Mouse (Mus musculus) bone marrow macrophage, adult 2 months (primary cell): ENCODE data around the gene Gse1. TPM values are rescaled to one million over a fixed set of nuclear protein-coding genes. Genes with fewer than 3 reads are reported as not detected.

Experiments used
- H3K27ac ChIP-seq: 2 replicates; pipeline ENCODE4 v1.5.1; 2012; ENCODE audit warnings: low read depth, low read length; ENCODE audit not compliant: insufficient read depth
- H3K4me1 ChIP-seq: 2 replicates; pipeline ENCODE4 v1.6.1; 2012; ENCODE audit warnings: low read length; ENCODE audit not compliant: control insufficient read depth, insufficient read depth
- H3K4me3 ChIP-seq: 2 replicates; pipeline ENCODE4 v1.5.1; 2012; ENCODE audit warnings: mild to moderate bottlenecking, low read length, moderate library complexity; ENCODE audit not compliant: insufficient read depth
- CTCF ChIP-seq: IDR thresholded peaks from 2 replicates; pipeline ENCODE4 v1.5.1; 2012; ENCODE audit warnings: low read depth, mild to moderate bottlenecking, low read length, moderate library complexity
- POLR2A ChIP-seq: IDR thresholded peaks from 2 replicates; pipeline ENCODE4 v1.6.1; 2012; ENCODE audit warnings: mild to moderate bottlenecking, low read depth, low read length, borderline replicate concordance
- polyA plus RNA-seq: library from polyadenylated mRNA; stranded (reverse); fragments of >200 nt; gene quantifications from 2 replicates; pipeline ENCODE4 v1.2.4, GENCODE M21; 2012; ENCODE audit not compliant: missing spikeins, insufficient read depth, insufficient read length

Gse1 gene
- polyA plus RNA-seq, 1 experiment, result 15.1 TPM

DNA sequence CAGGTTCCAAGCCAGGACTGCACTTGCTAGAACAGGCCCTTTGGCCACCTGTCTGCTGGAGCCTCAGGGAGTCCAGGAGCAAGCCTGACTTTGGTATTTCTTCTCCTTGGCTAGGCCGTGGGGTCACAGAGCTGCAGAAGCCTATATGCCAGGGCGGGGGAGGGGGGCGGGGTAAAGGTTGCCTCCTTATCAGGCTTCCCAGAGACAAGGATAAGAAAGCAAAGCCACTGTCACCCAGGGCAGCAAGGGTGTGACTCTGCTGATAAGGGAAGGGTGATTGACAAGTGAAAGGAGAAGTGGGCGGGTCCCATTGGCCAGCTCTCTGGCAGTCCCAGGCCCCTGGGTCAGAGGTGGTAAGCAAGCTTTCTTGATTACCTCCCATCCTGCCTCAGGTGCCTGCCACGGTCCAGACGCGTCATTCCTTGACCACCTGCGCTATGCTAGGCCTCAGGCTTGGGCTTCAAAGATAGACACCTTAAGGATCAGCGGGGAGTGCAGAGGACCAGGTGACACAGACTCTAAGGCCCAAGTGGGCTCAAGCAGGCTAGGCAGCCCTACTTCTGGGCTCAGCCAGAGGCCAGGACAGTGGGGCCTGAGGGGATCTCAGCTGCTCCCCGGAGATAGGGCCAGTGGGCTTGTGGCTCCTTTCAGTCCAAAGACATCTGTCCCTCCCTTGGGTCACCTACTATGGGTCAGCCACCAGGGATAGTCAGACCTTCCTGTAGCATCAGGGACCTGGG lies 247.4 kb downstream of the Gse1 start:
- H3K4me1 ChIP-seq, result peaks cover 17% of the 10 kb centered on the region
- H3K27ac ChIP-seq, result no peak overlapping the region
- H3K4me3 ChIP-seq, result no peak overlapping the region
- TF ChIP-seq POLR2A (no peak), CTCF (no peak)

DNA sequence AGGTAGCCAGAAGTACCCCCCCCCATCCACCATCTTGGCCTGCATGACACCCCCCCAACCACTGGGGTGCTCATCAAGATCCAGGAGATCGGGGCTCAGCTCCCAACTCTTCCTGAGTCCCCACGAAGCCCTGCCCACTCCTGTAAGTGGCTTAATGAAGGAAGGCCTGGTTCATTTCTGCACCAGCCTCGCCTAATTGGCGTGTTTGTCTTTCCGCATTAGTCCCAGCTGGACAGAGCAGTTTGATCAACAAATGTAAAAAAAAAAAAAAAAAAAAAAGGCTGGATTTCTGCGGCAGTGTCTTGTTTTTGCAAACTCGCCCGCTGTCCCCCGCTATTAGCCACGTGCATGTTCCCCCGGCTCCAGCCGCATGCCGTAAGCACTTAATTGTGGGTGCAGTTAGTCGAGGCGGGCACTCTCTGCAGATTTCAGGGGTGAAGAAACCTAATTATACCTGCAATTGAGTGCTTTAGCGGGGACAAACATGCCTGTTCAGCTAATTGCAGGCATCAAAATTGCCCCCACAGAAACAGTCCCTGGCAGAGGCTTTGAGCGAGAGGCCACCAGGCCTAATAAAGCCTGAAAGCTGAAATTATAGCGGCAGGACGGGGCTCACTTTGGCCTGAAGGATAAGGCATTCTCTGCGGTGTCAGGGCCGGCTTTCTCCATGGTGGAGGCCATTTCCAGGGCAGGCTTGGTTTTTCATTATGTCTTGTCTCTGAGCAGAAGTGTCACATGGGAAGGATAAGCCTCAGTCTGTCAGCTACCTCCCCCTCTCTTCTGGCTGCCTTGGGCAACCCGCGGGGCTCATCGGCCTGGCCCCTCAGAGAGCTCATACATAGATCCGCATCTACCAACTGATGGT lies 248.7 kb downstream of the Gse1 start:
- peaks cover 21% of the 10 kb centered on the region for H3K4me1 ChIP-seq
- H3K4me3 ChIP-seq, result no peak overlapping the region
- H3K27ac ChIP-seq, result no peak overlapping the region
- no peak for TF ChIP-seq CTCF
- TF ChIP-seq POLR2A, result no peak

DNA sequence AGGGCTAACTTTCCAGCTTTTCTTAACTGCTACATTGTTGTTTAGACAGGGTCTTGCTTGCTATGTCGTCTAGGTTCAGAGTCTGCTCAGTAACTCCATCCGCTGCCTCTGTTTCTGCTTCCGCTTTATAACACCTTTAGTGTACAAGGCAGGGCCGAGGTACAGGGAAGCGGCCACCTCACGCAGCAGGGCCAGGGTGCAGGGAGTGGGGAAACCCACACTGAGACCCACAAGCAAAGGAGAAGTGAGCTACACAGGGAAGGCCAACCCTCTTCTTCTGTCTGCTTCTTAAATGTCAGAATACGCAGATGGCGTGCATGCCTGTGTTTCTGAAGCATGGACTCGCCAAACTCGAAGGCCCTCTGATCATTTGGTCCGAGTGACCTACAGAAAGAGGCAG lies 250.5 kb downstream of the Gse1 start:
- peaks cover 21% of the 10 kb centered on the region for H3K4me1 ChIP-seq
- no peak overlapping the region for H3K4me3 ChIP-seq
- no peak for TF ChIP-seq POLR2A
- no peak for TF ChIP-seq CTCF
- no peak overlapping the region for H3K27ac ChIP-seq

DNA sequence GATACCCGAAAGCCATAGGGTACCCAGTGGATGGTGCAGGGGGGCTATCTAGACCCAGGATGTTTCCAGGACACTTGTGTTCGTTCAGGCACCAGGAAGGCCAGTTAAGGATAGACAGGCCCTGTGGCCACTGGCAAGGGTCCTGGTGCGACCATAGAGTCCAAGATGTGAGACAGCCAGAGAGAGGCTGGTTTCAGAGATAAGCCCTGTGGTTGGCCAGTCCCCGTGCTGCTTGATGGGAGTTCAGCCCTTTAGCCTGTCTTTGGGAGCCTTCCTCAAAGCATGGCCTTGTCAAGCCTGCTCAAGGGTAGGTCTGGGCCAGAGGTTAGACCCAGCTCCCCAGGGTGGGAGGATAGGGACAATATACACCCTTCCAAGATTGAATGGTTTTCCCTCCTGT lies 251.4 kb downstream of the Gse1 start:
- Histone ChIP-seq H3K4me3 (no peak overlapping the region), H3K27ac (no peak overlapping the region), H3K4me1 (peaks cover 24% of the 10 kb centered on the region)
- no peak for TF ChIP-seq CTCF
- no peak for TF ChIP-seq POLR2A

DNA sequence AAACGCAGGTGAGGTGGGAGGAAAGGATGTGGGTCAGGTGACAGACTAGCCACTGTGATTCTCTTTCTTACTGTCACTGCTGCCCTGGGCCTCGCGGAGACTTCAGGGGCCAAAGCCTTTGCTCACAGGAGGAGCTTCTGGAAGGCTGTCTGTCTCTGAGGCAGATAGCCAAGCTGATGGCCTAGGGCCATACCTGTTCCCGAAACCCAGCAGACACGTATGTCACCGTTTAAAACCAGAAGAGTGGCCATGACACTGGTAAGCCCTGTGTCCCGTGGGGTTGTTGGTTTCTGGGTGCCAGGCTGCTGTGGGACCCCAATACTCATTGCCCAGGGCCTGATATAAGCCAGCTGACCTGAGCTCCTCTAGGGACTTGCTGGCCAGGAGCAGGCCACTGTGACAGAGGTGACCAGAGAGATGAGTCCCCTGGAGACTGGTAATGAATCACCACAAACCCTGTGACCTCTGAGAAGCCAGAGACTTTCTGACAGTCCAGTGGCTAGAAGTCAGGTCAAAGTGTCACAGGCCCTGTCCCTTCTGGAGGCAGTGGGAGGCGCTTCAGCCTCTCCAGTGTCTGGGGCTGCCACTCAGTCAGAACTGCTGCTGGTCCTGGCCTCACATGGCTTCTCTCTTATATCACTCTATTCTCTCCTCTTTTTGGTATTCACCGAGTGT lies 253.9 kb downstream of the Gse1 start:
- H3K4me3 ChIP-seq, result no peak overlapping the region
- TF ChIP-seq CTCF (no peak), POLR2A (no peak)
- peaks cover 20% of the 10 kb centered on the region for H3K4me1 ChIP-seq
- H3K27ac ChIP-seq, result no peak overlapping the region

DNA sequence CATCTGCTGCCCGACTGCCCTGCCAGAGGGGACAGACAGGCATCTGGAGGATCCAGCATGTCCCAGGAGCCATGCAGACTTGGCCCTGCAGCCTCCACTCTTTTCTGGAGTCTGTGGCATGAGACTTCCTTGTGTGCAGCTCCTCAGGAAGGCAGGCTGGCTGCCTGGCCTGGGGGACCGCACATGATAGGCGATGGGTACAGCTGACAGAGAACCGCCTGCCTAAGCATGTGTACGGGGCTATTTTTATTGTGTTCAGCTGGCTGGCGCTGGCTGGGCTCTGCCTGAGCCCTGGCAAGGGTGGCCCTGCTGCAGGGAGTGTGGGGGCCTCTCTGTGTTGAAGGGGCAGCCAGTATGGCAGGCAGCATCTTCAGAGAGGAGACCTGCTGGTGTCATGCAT lies 256.2 kb downstream of the Gse1 start:
- Histone ChIP-seq H3K27ac (no peak overlapping the region), H3K4me3 (no peak overlapping the region), H3K4me1 (peaks cover 20% of the 10 kb centered on the region)
- TF ChIP-seq CTCF (no peak), POLR2A (no peak)

DNA sequence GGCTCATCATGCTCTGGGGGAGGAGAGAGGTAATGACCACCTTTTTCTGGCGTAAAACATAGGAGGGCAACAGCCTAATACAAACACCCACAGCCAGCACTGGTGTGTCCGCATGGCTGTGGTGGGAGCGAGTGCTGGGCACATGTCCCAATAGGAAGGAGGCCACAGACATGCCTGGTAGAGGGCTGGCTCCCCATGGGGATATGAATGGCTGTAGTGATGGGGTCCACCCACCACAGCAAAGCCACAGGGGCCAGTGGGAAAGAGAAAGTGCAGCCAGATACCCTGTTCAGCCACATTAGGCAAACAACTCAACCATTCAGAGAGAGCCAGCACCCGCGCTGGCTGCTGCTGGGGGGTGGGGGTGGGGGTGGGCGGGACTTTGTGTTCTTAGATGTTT lies 256.9 kb downstream of the Gse1 start:
- Histone ChIP-seq H3K27ac (no peak overlapping the region), H3K4me3 (no peak overlapping the region), H3K4me1 (peaks cover 22% of the 10 kb centered on the region)
- TF ChIP-seq POLR2A (no peak), CTCF (no peak)

DNA sequence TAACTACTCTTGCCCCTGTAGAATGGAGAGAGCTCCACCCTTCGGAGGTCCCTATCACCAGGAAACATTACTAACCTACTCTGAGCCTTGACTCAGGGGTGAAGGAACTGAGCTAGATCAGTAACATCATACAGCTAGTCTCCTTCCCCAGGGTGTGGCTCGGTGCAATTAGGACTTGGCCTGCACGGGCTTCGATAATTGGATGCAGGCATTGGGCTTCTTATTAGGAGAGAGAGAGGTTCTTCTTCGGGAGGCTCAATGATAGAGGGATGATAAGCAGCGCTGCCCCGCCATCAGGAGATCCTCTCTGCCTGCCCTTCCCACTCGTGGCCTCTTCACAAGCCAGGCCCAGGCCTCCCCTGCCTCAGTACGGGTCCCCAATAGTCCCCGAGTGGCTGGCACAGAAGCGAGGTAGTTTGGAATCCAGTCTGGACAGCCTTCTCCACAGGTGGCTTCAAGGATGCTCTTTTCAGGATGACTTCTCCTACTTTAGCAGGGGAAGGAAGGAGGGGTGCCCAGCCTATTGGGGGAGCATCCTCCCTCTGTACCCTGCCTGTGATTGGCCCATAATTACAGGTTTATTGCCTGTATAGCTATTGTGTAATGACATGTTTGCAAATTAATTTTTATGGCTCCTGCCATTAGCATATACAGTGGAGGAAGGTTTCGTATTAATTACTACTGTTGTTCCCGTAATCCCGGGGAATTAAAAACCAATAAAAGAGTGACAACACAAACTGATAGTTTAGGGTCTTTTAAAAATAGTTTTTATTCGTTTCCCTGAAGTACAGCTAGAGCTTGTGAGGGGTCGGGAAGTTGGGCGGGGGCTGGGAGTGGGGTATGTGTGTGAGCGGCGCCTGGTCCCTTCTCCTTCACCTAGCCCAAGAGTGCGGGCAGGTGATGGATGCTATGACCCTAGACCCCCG lies 257.6 kb downstream of the Gse1 start:
- no peak overlapping the region for H3K27ac ChIP-seq
- no peak overlapping the region for H3K4me3 ChIP-seq
- peaks cover 17% of the 10 kb centered on the region for H3K4me1 ChIP-seq
- TF ChIP-seq CTCF (no peak), POLR2A (no peak)
